Mouse (Mus musculus) kidney, postnatal 0 days (tissue): ENCODE measurements around the gene Ankrd27. TPM values are rescaled to one million over a fixed set of nuclear protein-coding genes. Genes with fewer than 3 reads are reported as not detected.
A peak's percentile ranks its signal among the peaks of the same experiment; 100 is the strongest.

ENCODE experiments used
- ATAC-seq: fragments of 200-750 bp; cut with Nextera tagmentation; replicated peaks from 2 replicates; pipeline ENCODE4 v1.8.0; 2017; ENCODE audit warnings: low read depth, moderate number of reproducible peaks, moderate TSS enrichment, moderate library complexity; ENCODE audit not compliant: low FRiP score
- DNase-seq: peaks from one replicate; pipeline ENCODE4 v3.0.0-alpha.2; 2016; ENCODE audit warnings: low spot score
- H3K27ac ChIP-seq: fragments of 300-500 bp; sonication (generic); 2 replicates; pipeline ENCODE4 v1.5.1; 2014; ENCODE audit warnings: mild to moderate bottlenecking
- H3K27me3 ChIP-seq: fragments of 300-500 bp; sonication (generic); 2 replicates; pipeline ENCODE4 v1.6.1; 2014; ENCODE audit warnings: low read length, mixed read lengths; ENCODE audit not compliant: insufficient read depth
- H3K36me3 ChIP-seq: fragments of 300-500 bp; sonication (generic); 2 replicates; pipeline ENCODE4 v1.6.1; 2014; ENCODE audit warnings: low read length, mixed read lengths; ENCODE audit not compliant: insufficient read depth
- H3K4me1 ChIP-seq: fragments of 300-500 bp; sonication (generic); replicated peaks from 2 replicates; pipeline ENCODE4 v1.6.1; 2014; ENCODE audit warnings: antibody characterized with exemption, low read length, mixed read lengths; ENCODE audit not compliant: insufficient read depth
- H3K4me2 ChIP-seq: fragments of 300-500 bp; sonication (generic); 2 replicates; pipeline ENCODE4 v1.6.1; 2014; ENCODE audit warnings: mild to moderate bottlenecking, low read length, moderate library complexity, mixed read lengths
- H3K4me3 ChIP-seq: fragments of 300-500 bp; sonication (generic); replicated peaks from 2 replicates; pipeline ENCODE4 v1.5.1; 2014; ENCODE audit warnings: low read depth, low read length
- H3K9ac ChIP-seq: fragments of 300-500 bp; sonication (generic); 2 replicates; pipeline ENCODE4 v1.6.1; 2014; ENCODE audit warnings: low read depth, low read length
- H3K9me3 ChIP-seq: fragments of 300-500 bp; sonication (generic); replicated peaks from 2 replicates; pipeline ENCODE4 v1.6.1; 2016; ENCODE audit warnings: low read length, inconsistent platforms, mixed read lengths
- CTCF ChIP-seq: IDR thresholded peaks from 2 replicates; pipeline ENCODE4 v1.5.1; 2016; ENCODE audit warnings: antibody characterized with exemption, low read depth, mild to moderate bottlenecking, moderate library complexity
- WGBS: fragments of 180-500 bp; shearing (Covaris S2); extraction: QIAGEN DNeasy Blood & Tissue Kit; methylation state at CpG from one replicate; pipeline ENCODE4 v1.1.7; 2014; 5-methylcytosine and 5-hydroxymethylcytosine counted together
- polyA plus RNA-seq: library from polyadenylated mRNA; unstranded; fragments of >200 nt; fragmentation: Nextera tagmentation; extraction: Ambion mirVana; gene quantifications from 2 replicates; pipeline ENCODE4 v1.2.1, GENCODE M21; 2015

The Ankrd27 gene
- polyA plus RNA-seq, 1 experiment from 2014 or later, result 18.5 TPM

DNA sequence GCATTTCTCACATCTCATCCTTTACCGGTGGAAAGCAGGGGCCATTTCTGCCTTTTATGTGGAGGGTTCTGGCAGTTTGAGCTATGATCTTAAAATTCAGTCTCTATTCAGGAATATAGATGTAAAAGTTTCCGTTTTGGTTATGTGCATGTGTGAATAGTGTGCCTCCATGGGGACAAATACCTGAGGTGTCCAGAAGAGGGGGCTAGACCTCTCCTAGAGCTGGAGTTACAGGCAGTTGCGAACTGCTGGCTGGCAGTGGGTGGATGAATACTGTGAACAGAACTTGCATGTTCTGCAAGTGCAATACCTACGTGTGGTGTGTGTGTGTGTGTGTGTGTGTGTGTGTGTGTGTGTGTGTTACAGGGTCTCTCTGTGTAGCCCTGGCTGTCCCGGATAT lies 3.3 kb upstream of the Ankrd27 start:
- DNase-seq (no peak), ATAC-seq (no peak)
- Histone ChIP-seq H3K9ac (no peak overlapping the region), H3K27me3 (peaks cover 26% of the 10 kb centered on the region), H3K27ac (no peak overlapping the region), H3K4me3 (no peak overlapping the region), H3K36me3 (no peaks in the 10 kb centered on the region), H3K9me3 (no peaks in the 10 kb centered on the region), H3K4me1 (0 out of 2 replicates have a peak, but pooled peaks cover 4% of the 10 kb centered on the region), H3K4me2 (no peak overlapping the region)
- peak; percentile 40; the same call in 1 of the 2 replicates for TF ChIP-seq CTCF
- 77% methylated on average over 5 of the region's 5 CpGs for WGBS

DNA sequence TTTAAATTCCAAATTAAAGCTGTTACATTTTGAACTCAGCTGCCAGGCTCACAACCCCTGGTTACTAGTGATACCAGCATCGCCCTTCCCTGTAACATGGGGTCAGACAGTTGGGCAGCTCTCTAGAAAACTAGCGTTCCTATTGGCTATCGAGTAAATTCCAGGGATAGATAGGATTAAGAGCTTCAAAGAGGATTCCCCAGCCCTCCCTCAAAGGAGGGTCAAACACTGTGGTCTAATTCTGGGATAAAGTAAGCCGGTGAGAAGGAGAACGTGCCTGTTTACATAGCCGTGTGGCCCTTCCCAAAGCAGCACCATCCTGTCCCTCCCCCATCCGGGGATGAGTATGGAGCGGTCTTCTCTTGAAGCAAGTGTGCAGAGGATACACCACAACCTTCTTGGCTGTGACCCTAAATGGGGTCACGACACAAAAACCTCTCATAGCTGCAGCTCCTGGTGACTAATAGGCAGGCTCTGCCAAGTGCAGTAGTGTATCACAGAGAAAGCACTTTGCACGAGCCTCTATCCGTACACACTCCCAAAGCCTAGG lies 2.5 kb upstream of the Ankrd27 start:
- Histone ChIP-seq H3K36me3 (no peaks in the 10 kb centered on the region), H3K9me3 (no peaks in the 10 kb centered on the region), H3K27me3 (peaks cover 26% of the 10 kb centered on the region), H3K4me2 (no peak overlapping the region), H3K9ac (no peak overlapping the region), H3K4me1 (0 out of 2 replicates have a peak, but pooled peaks cover 4% of the 10 kb centered on the region), H3K4me3 (no peak overlapping the region), H3K27ac (no peak overlapping the region)
- WGBS, result 24% methylated on average over 11 of the region's 11 CpGs
- ATAC-seq, result no peak
- no peak for DNase-seq
- TF ChIP-seq CTCF, result no peak

DNA sequence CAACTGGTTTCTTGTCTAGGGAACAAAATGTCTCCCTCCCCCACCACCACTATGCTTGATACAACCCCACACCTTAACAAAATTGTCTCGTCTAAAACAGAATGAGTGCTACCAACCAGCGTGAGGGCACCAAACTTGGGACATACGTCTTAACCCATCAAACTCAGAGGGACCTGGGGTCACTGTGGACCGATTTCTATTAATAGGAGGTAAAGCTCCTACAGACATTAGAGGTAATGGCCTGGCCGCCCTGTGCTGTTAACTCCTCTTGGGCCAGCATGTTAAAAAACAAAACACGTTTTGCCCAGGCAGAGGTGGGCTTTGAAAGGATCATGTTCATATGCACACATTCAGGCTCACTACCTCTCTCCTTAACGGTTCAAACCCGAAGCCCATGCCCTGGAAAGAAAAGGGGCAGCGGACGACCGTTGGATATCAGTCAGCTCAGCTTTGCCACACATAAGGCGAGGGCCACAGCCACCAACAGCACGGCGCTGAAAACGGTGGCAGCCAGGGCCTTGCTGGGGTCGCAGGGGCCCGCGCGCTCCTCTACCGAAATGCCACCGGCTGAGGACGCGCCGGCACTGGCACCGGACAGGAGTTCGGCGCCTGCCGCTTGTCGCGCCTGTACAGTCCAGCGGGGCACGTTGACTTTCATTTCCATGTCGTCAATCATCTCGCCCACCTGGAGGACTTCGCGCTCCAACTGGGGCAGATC lies 1.8 kb upstream of the Ankrd27 start:
- peaks cover 26% of the 10 kb centered on the region for H3K27me3 ChIP-seq
- ATAC-seq (no peak), DNase-seq (no peak)
- H3K9me3 ChIP-seq, result no peaks in the 10 kb centered on the region
- H3K4me3 ChIP-seq, result peak overlapping the region; percentile 72
- H3K27ac ChIP-seq, result no peak overlapping the region
- H3K36me3 ChIP-seq, result no peaks in the 10 kb centered on the region
- TF ChIP-seq CTCF, result no peak
- H3K9ac ChIP-seq, result peak overlapping the region; percentile 24; the same call in 1 of the 2 replicates
- H3K4me1 ChIP-seq, result 0 out of 2 replicates have a peak, but pooled peaks cover 4% of the 10 kb centered on the region
- 6% methylated on average over 36 of the region's 36 CpGs for WGBS
- peak overlapping the region; percentile 88 for H3K4me2 ChIP-seq

DNA sequence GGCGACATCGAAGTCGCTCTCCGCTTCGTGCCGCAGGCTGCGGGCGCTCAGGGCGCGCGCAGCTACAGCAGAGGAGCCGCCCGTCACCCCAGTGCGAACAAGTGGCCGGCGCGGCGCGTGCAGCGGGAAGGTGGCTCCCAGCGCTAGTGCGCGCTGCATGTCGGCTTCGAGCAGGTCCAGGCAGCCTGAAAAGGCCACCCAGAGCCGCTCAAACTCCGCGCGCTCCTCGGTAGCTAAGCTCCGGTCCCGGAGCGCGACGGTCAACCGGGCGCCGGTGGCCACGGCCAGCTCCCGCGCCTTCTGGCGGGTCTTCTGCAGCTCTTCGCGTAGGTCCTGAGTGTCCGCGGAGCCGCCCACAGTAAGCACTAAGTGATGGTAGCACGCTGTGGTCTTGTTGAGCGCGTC lies 1.3 kb upstream of the Ankrd27 start:
- Histone ChIP-seq H3K27ac (no peak overlapping the region), H3K9me3 (no peaks in the 10 kb centered on the region), H3K9ac (peak overlapping the region; percentile 24; the same call in 1 of the 2 replicates), H3K36me3 (no peaks in the 10 kb centered on the region), H3K4me3 (peak overlapping the region; percentile 72), H3K4me2 (peak overlapping the region; percentile 88), H3K4me1 (0 out of 2 replicates have a peak, but pooled peaks cover 4% of the 10 kb centered on the region), H3K27me3 (peaks cover 26% of the 10 kb centered on the region)
- under 1% methylated on average over 50 of the region's 50 CpGs for WGBS
- no peak for TF ChIP-seq CTCF
- ATAC-seq (no peak), DNase-seq (peak; percentile 36)

DNA sequence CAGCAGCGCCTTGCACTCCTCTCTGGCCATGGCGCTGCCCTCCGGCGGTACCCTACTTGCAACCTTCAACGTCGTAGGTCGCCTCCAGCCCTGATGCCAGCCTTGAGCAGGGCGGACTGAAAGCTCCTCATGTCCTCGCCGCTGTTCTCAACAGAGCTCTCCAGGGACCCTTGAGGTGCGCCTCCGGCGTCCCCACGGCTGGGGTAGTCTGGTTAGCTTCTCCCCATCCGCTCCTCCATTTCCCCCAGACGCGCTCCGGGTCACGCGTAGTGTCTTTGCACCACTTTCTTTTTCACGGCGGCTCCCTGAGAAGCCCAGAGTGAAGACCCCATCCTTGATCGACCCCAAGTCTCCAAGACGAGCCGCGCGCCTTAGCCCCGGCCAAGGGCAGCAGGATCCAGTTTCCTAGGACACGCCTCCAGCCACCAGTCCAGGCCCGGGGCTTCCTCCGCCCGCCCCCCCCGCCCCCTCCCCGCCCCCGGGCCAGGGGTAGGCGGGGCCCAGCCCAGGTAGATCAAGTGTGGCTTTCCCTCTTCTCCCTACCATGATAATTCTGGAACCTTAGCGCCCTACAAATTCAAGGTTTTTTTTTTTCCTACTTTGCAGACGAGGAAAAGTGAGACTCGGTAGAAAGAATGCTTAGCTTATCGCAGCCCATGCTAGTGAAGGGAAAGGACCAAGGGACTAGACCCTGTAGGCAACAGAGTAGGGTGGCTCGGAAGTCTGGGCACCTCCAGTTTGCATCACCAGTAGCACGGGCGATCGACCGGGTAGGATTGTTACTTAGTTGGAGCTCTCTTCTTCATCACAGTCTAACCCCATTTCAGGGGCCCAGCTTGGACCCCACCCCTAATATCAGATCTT lies 621 bp upstream of the Ankrd27 start, which contains the start of gene Rgs9bp:
TSS of gene Rgs9bp (minus strand) at position 392 of the 864 bp plus-strand sequence.
- DNase-seq, result peak; percentile 54
- H3K9me3 ChIP-seq, result no peaks in the 10 kb centered on the region
- H3K4me2 ChIP-seq, result peak within 1 kb of the TSS; percentile 88
- H3K9ac ChIP-seq, result peak within 1 kb of the TSS; percentile 52
- WGBS, result under 1% methylated on average over 45 of the region's 45 CpGs
- peak; percentile 78 for ATAC-seq
- H3K27me3 ChIP-seq, result peaks cover 26% of the 10 kb centered on the region
- 0 out of 2 replicates have a peak, but pooled peaks cover 4% of the 10 kb centered on the region for H3K4me1 ChIP-seq
- H3K27ac ChIP-seq, result 0 out of 2 replicates have a peak within 1 kb of the TSS, but pooled peaks have one; percentile 32
- no peaks in the 10 kb centered on the region for H3K36me3 ChIP-seq
- peak within 1 kb of the TSS; percentile 72 for H3K4me3 ChIP-seq
- no peak for TF ChIP-seq CTCF
